Mouse (Mus musculus) kidney, embryonic 15.5 days (tissue): ENCODE measurements around the gene Slc2a13. TPM values are rescaled to one million over a fixed set of nuclear protein-coding genes. Genes with fewer than 3 reads are reported as not detected.

Source experiments
- ATAC-seq: fragments of 200-750 bp; cut with Nextera tagmentation; replicated peaks from 2 replicates; pipeline ENCODE4 v1.8.0; 2017; ENCODE audit warnings: moderate TSS enrichment; ENCODE audit not compliant: low FRiP score
- H3K27ac ChIP-seq: fragments of 300-500 bp; sonication (generic); 2 replicates; pipeline ENCODE4 v1.5.1; 2015; ENCODE audit warnings: mild to moderate bottlenecking, inconsistent platforms
- H3K27me3 ChIP-seq: fragments of 300-500 bp; sonication (generic); 2 replicates; pipeline ENCODE4 v1.6.1; 2015; ENCODE audit warnings: inconsistent platforms
- H3K36me3 ChIP-seq: fragments of 300-500 bp; sonication (generic); 2 replicates; pipeline ENCODE4 v1.6.1; 2015; ENCODE audit warnings: inconsistent platforms
- H3K4me1 ChIP-seq: fragments of 300-500 bp; sonication (generic); 2 replicates; pipeline ENCODE4 v1.6.1; 2015; ENCODE audit warnings: inconsistent platforms
- H3K4me2 ChIP-seq: fragments of 300-500 bp; sonication (generic); 2 replicates; pipeline ENCODE4 v1.6.1; 2015; ENCODE audit warnings: moderate library complexity, mild to moderate bottlenecking, inconsistent platforms
- H3K4me3 ChIP-seq: fragments of 300-500 bp; sonication (generic); replicated peaks from 2 replicates; pipeline ENCODE4 v1.5.1; 2015; ENCODE audit warnings: mild to moderate bottlenecking, inconsistent platforms
- H3K9ac ChIP-seq: fragments of 300-500 bp; sonication (generic); 2 replicates; pipeline ENCODE4 v1.6.1; 2015; ENCODE audit warnings: mild to moderate bottlenecking, inconsistent platforms
- H3K9me3 ChIP-seq: fragments of 300-500 bp; sonication (generic); replicated peaks from 2 replicates; pipeline ENCODE4 v1.6.1; 2016; ENCODE audit warnings: inconsistent platforms
- WGBS: fragments of 180-500 bp; shearing (Covaris S2); methylation state at CpG from one replicate; pipeline ENCODE4 v1.1.7; 2015; ENCODE audit warnings: mixed read lengths; 5-methylcytosine and 5-hydroxymethylcytosine counted together
- polyA plus RNA-seq: library from polyadenylated mRNA; unstranded; fragments of >200 nt; fragmentation: Nextera tagmentation; extraction: Ambion mirVana; gene quantifications from 2 replicates; pipeline ENCODE4 v1.2.1, GENCODE M21; 2015

The Slc2a13 gene
- polyA plus RNA-seq, 1 experiment from 2014 or later: 2.1 TPM

GRCm38 (mm10) chr15:91252956-91253355 lies 320.1 kb downstream of the Slc2a13 start:
- no peak overlapping the region for H3K4me2 ChIP-seq
- no peak overlapping the region for H3K9ac ChIP-seq
- no peaks in the 10 kb centered on the region for H3K9me3 ChIP-seq
- H3K27ac ChIP-seq: no peak overlapping the region
- 52% methylated on average over 8 of the region's 8 CpGs for WGBS
- H3K4me3 ChIP-seq: no peak overlapping the region
- no peaks in the 10 kb centered on the region for H3K36me3 ChIP-seq
- H3K27me3 ChIP-seq: no peaks in the 10 kb centered on the region
- H3K4me1 ChIP-seq: no peaks in the 10 kb centered on the region
- ATAC-seq: no peak

GRCm38 (mm10) chr15:91251544-91252408 lies 321.3 kb downstream of the Slc2a13 start:
- peak; percentile 70; the same call in 1 of the 2 replicates for ATAC-seq
- WGBS: 65% methylated on average over 9 of the region's 9 CpGs

GRCm38 (mm10) chr15:91250815-91251214 lies 322.2 kb downstream of the Slc2a13 start:
- Histone ChIP-seq H3K4me2 (no peak overlapping the region), H3K36me3 (no peaks in the 10 kb centered on the region), H3K27me3 (no peaks in the 10 kb centered on the region), H3K9me3 (no peaks in the 10 kb centered on the region), H3K4me1 (no peaks in the 10 kb centered on the region), H3K27ac (no peak overlapping the region), H3K4me3 (no peak overlapping the region), H3K9ac (no peak overlapping the region)
- no peak for ATAC-seq
- 87% methylated on average over 6 of the region's 6 CpGs for WGBS

More at GRCm38 (mm10) chr15:91251544-91252408, 321.3 kb downstream of the Slc2a13 start:
- Histone ChIP-seq H3K4me2 (no peak overlapping the region), H3K4me1 (no peaks in the 10 kb centered on the region), H3K36me3 (no peaks in the 10 kb centered on the region), H3K9me3 (no peaks in the 10 kb centered on the region), H3K9ac (no peak overlapping the region), H3K27ac (no peak overlapping the region), H3K27me3 (no peaks in the 10 kb centered on the region), H3K4me3 (no peak overlapping the region)

- ATAC-seq: no peak
- no peaks in the 10 kb centered on the region for H3K27me3 ChIP-seq
- 88% methylated on average over 3 of the region's 3 CpGs for WGBS
- H3K4me3 ChIP-seq: no peak overlapping the region
- no peak overlapping the region for H3K4me2 ChIP-seq
- no peak overlapping the region for H3K9ac ChIP-seq
- no peak overlapping the region for H3K27ac ChIP-seq
- H3K9me3 ChIP-seq: no peaks in the 10 kb centered on the region
- no peaks in the 10 kb centered on the region for H3K36me3 ChIP-seq
- H3K4me1 ChIP-seq: no peaks in the 10 kb centered on the region
Observed at GRCm38 (mm10) chr15:91240683-91241335, 332.3 kb downstream of the Slc2a13 start.

- Histone ChIP-seq H3K27ac (no peak overlapping the region), H3K27me3 (no peaks in the 10 kb centered on the region), H3K4me2 (no peak overlapping the region), H3K4me1 (no peaks in the 10 kb centered on the region), H3K4me3 (no peak overlapping the region), H3K9ac (no peak overlapping the region), H3K36me3 (no peaks in the 10 kb centered on the region), H3K9me3 (no peaks in the 10 kb centered on the region)
- WGBS: 80% methylated on average over 5 of the region's 5 CpGs
- ATAC-seq: no peak
Observed at GRCm38 (mm10) chr15:91237294-91237693, 335.8 kb downstream of the Slc2a13 start.

Other genes starting within 250 kb of the Slc2a13 start
- gene Lrrk2, start 99.9 kb upstream of the Slc2a13 start, polyA plus RNA-seq: 6.4 and 7.7 TPM in 2 replicates